Mouse (Mus musculus): ENCODE results near the gene 3830417A13Rik. TPM values are rescaled to one million over a fixed set of nuclear protein-coding genes. Genes with fewer than 3 reads are reported as not detected.

Gene 3830417A13Rik
- polyA plus RNA-seq (2017; shearing (Covaris generic)) = not detected

GRCm38 (mm10) chrX:64173248-64173647 lies at the start of gene 3830417A13Rik:
3830417A13Rik (plus strand) TSS chrX:64173548.

GRCm38 (mm10) chrX:64152098-64152497 lies 21.2 kb upstream of the 3830417A13Rik start, which contains the start of gene Gm6760:
Gm6760 (minus strand) TSS chrX:64152198.

Other genes starting within 250 kb of the 3830417A13Rik start
- gene Gm6760, start 21.4 kb upstream of the 3830417A13Rik start, polyA plus RNA-seq (2017; shearing (Covaris generic)) = not detected
- gene Slitrk4, start 103.4 kb downstream of the 3830417A13Rik start, polyA plus RNA-seq (2017; shearing (Covaris generic)) = 0.05 TPM